Mouse (Mus musculus) lung, embryonic 15.5 days (tissue): ENCODE data around the gene 3110018I06Rik. TPM values are rescaled to one million over a fixed set of nuclear protein-coding genes. Genes with fewer than 3 reads are reported as not detected.

Source experiments
- ATAC-seq: fragments of 200-750 bp; cut with Nextera tagmentation; 2 replicates; pipeline ENCODE4 v1.8.0; 2017; ENCODE audit warnings: moderate number of reproducible peaks, borderline replicate concordance; ENCODE audit not compliant: low FRiP score, low TSS enrichment; ENCODE audit errors: extremely low read depth
- H3K27ac ChIP-seq: fragments of 300-500 bp; sonication (generic); 2 replicates; pipeline ENCODE4 v1.5.1; 2015; ENCODE audit warnings: moderate library complexity, mild to moderate bottlenecking, inconsistent platforms
- H3K27me3 ChIP-seq: fragments of 300-500 bp; sonication (generic); 2 replicates; pipeline ENCODE4 v1.6.1; 2015; ENCODE audit warnings: inconsistent platforms
- H3K36me3 ChIP-seq: fragments of 300-500 bp; sonication (generic); 2 replicates; pipeline ENCODE4 v1.6.1; 2015; ENCODE audit warnings: inconsistent platforms
- H3K4me1 ChIP-seq: fragments of 300-500 bp; sonication (generic); 2 replicates; pipeline ENCODE4 v1.6.1; 2015; ENCODE audit warnings: inconsistent platforms
- H3K4me2 ChIP-seq: fragments of 300-500 bp; sonication (generic); 2 replicates; pipeline ENCODE4 v1.6.1; 2015; ENCODE audit warnings: inconsistent platforms, mild to moderate bottlenecking, moderate library complexity
- H3K4me3 ChIP-seq: fragments of 300-500 bp; sonication (generic); 2 replicates; pipeline ENCODE4 v1.5.1; 2015; ENCODE audit warnings: mild to moderate bottlenecking, inconsistent platforms
- H3K9ac ChIP-seq: fragments of 300-500 bp; sonication (generic); 2 replicates; pipeline ENCODE4 v1.6.1; 2015; ENCODE audit warnings: inconsistent platforms
- H3K9me3 ChIP-seq: fragments of 300-500 bp; sonication (generic); 2 replicates; pipeline ENCODE4 v1.6.1; 2016; ENCODE audit warnings: inconsistent platforms
- WGBS: fragments of 180-500 bp; shearing (Covaris S2); methylation state at CpG from one replicate; pipeline ENCODE4 v1.1.7; 2015; 5-methylcytosine and 5-hydroxymethylcytosine counted together
- polyA plus RNA-seq: library from polyadenylated mRNA; unstranded; fragments of >200 nt; fragmentation: Nextera tagmentation; extraction: Ambion mirVana; gene quantifications from 2 replicates; pipeline ENCODE4 v1.2.1, GENCODE M21; 2015

The 3110018I06Rik gene
- polyA plus RNA-seq, 1 experiment from 2014 or later: not detected

- Histone ChIP-seq H3K27me3 (peaks cover 76% of the 10 kb centered on the region), H3K4me1 (0 out of 2 replicates have a peak, but pooled peaks cover 3% of the 10 kb centered on the region), H3K9me3 (no peaks in the 10 kb centered on the region), H3K9ac (no peak overlapping the region), H3K27ac (no peak overlapping the region), H3K36me3 (no peaks in the 10 kb centered on the region), H3K4me2 (no peak overlapping the region), H3K4me3 (no peak overlapping the region)
- WGBS: 56% methylated on average over 11 of the region's 11 CpGs
- no peak for ATAC-seq
Measured at GRCm38 (mm10) chr12:107516265-107517217, 28.1 kb downstream of the 3110018I06Rik start.

GRCm38 (mm10) chr12:107520941-107521340 is 32.5 kb downstream of the 3110018I06Rik start:
- H3K4me2 ChIP-seq: no peak overlapping the region
- no peak overlapping the region for H3K9ac ChIP-seq
- WGBS: 85% methylated on average over 3 of the region's 3 CpGs
- no peaks in the 10 kb centered on the region for H3K36me3 ChIP-seq
- no peak overlapping the region for H3K4me3 ChIP-seq
- H3K9me3 ChIP-seq: no peaks in the 10 kb centered on the region
- peaks cover 41% of the 10 kb centered on the region for H3K27me3 ChIP-seq
- H3K27ac ChIP-seq: no peak overlapping the region
- ATAC-seq: no peak
- H3K4me1 ChIP-seq: 0 out of 2 replicates have a peak, but pooled peaks cover 3% of the 10 kb centered on the region

DNA sequence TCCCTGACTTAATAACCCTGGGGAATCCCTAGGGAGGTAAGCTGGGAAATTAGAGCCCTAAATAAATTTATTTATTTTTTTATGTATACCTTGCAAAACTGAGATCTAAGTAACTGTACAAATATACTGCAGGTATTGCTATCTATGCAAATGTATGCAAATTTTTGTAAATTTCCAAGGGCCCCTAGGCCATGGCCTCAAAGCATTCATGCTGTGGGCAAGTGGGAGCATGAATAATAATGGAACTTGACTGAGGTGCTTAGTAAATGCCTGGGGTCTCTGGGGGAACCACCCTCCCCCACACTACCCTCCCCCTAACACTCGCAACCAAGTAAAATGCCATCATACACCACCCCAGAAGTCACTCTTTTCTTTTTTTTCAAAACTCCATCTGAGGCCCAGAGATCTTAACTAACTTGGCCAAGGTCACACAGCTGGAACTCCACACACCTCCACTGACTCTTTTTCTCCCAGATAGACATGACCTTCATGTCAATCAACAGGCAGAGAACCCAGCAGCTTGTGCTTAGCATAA is 40.0 kb downstream of the 3110018I06Rik start:
- H3K9ac ChIP-seq: no peak overlapping the region
- H3K36me3 ChIP-seq: no peaks in the 10 kb centered on the region
- 74% methylated on average over 1 of the region's 1 CpGs for WGBS
- no peaks in the 10 kb centered on the region for H3K4me1 ChIP-seq
- no peaks in the 10 kb centered on the region for H3K9me3 ChIP-seq
- no peak overlapping the region for H3K4me2 ChIP-seq
- no peak overlapping the region for H3K4me3 ChIP-seq
- ATAC-seq: no peak
- H3K27ac ChIP-seq: no peak overlapping the region
- no peaks in the 10 kb centered on the region; the same call in 1 of the 2 replicates for H3K27me3 ChIP-seq

- WGBS: 92% methylated on average over 7 of the region's 7 CpGs
- no peak for ATAC-seq
- Histone ChIP-seq H3K27ac (no peak overlapping the region), H3K9ac (no peak overlapping the region), H3K4me1 (no peaks in the 10 kb centered on the region), H3K9me3 (no peaks in the 10 kb centered on the region), H3K4me3 (no peak overlapping the region), H3K36me3 (no peaks in the 10 kb centered on the region), H3K27me3 (no peaks in the 10 kb centered on the region), H3K4me2 (no peak overlapping the region)
Measured at GRCm38 (mm10) chr12:107532871-107533270, 44.4 kb downstream of the 3110018I06Rik start.
